Mouse (Mus musculus): ENCODE data around the gene Atat1. TPM values are rescaled to one million over a fixed set of nuclear protein-coding genes. Genes with fewer than 3 reads are reported as not detected.

Gene Atat1
- polyA plus RNA-seq, 1 experiment: 20.0 TPM

DNA sequence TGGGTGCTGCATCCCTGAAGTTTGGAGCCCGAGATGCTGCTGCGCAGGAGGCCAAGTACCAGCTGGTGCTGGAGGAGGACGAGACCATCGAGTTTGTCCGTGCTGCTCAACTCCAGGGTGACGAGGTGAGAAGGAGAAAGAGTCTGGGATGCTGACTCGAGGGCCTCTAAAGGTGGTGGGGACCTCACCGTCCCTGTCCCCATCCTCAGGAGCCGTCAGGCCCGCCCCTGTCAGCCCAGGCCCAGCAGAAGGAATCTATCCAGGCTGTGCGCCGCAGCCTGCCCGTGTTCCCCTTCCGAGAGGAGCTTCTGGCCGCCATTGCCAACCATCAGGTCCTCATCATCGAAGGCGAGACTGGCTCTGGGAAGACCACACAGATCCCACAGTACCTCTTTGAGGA, 27.0 kb downstream of the Atat1 start:
- DNase-seq (ENCODE audit: low read depth, low spot score): no peak
- 93% methylated on average over 17 of the region's 17 CpGs for WGBS

GRCm38 (mm10) chr17:35879245-35880057, 30.4 kb downstream of the Atat1 start, which contains the start of gene Dhx16:
Gene Dhx16, plus strand, starts transcription at chr17:35879819.
- WGBS: 5% methylated on average over 66 of the region's 66 CpGs
- peak; percentile 94 for DNase-seq (ENCODE audit: low read depth, low spot score)

DNA sequence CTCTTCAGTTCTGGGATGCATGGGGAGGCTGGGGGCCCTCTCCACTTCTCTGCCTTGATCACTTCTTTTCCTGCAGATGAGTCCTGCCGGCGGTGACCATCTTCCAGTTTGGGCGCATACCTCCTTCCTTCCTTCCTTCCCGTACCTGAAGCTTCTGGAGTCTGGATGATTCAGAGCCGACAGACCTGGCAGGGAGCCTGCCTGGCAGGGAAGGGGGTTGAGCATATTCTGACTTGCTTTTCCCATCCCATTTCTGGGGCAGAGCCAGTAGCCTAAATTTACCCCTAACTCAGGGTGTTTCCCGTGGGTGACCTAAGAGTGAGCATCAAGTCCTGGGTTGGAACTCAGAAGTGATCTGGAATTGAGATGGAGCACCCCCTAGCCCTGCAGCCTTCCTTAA, 35.2 kb downstream of the Atat1 start:
- no peak for DNase-seq (ENCODE audit: low read depth, low spot score)
- 69% methylated on average over 6 of the region's 6 CpGs for WGBS

GRCm38 (mm10) chr17:35873774-35874519, 35.9 kb downstream of the Atat1 start:
- no peak for DNase-seq (ENCODE audit: low read depth, low spot score)
- 27% methylated on average over 21 of the region's 21 CpGs for WGBS

GRCm38 (mm10) chr17:35870884-35871696, 38.8 kb downstream of the Atat1 start:
- 64% methylated on average over 8 of the region's 8 CpGs for WGBS
- DNase-seq (ENCODE audit: low read depth, low spot score): no peak

- DNase-seq (ENCODE audit: low read depth, low spot score): no peak
- 39% methylated on average over 9 of the region's 9 CpGs for WGBS
Observed at GRCm38 (mm10) chr17:35870151-35870883, 39.6 kb downstream of the Atat1 start.

- 7% methylated on average over 7 of the region's 7 CpGs for WGBS
- DNase-seq (ENCODE audit: low read depth, low spot score): no peak
Observed at GRCm38 (mm10) chr17:35869346-35870067, 40.4 kb downstream of the Atat1 start.

DNA sequence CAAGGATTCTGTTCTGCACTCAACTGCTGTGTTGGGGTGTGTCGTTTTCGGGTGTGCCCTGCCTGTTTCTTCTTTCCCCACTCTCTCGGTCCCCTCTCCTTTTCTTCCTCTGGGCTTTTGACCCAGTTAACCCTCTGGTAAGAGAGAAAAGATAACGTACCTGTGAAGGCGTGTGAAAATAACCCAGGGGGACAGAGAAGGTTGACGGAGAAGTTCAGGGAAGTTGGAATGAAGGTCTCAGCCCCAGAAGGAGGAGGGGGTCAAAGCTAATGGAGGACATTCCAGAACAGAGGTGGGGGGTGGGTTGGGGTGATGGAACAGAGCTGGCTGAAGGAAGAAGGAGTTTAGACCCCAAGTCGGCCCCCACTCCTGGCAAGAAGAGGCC, 40.9 kb downstream of the Atat1 start:
- WGBS: 15% methylated on average over 7 of the region's 7 CpGs
- DNase-seq (ENCODE audit: low read depth, low spot score): no peak

GRCm38 (mm10) chr17:35868165-35868820, 41.6 kb downstream of the Atat1 start:
- 37% methylated on average over 17 of the region's 17 CpGs for WGBS

GRCm38 (mm10) chr17:35866911-35867890, 42.7 kb downstream of the Atat1 start:
- DNase-seq (ENCODE audit: low read depth, low spot score): no peak
- WGBS: 19% methylated on average over 26 of the region's 26 CpGs

More at GRCm38 (mm10) chr17:35868165-35868820, 41.6 kb downstream of the Atat1 start:
- DNase-seq (ENCODE audit: low read depth, low spot score): no peak

DNA sequence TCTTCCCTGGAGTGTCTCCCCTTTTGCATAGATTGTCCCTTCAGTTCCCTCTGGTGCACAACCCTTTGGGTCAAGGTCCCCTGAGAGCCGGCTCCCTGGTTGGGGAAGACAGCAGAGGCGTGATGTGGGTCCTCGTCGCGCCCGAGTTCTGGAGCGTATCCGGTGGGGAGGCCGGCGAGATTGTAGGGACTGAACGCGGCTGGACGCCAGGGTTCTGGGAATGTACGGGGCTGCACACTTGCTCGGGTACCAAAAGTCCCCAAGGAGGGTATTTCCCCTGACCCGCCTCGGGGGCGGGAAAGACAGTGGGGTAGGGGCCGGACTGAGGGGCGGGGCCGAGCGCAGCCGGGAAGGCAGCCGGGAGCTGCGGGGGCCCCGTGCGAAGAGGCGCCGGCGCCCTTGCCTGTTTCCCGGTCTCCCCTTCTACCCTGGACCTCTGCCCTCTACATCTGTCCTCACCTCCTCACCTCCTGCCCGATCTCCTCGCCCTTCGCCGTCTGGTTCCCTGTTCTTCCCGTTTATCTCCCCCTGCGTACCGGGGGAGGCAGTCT, 43.5 kb downstream of the Atat1 start:
- WGBS: 1% methylated on average over 37 of the region's 38 CpGs
- no peak for DNase-seq (ENCODE audit: low read depth, low spot score)

GRCm38 (mm10) chr17:35865481-35866280, 44.2 kb downstream of the Atat1 start, which contains the start of gene Ppp1r18:
Gene Ppp1r18, plus strand, starts transcription at chr17:35865593.
- under 1% methylated on average over 48 of the region's 48 CpGs for WGBS
- no peak for DNase-seq (ENCODE audit: low read depth, low spot score)

GRCm38 (mm10) chr17:35864832-35865353, 45.0 kb downstream of the Atat1 start:
- WGBS: 47% methylated on average over 10 of the region's 10 CpGs
- DNase-seq (ENCODE audit: low read depth, low spot score): no peak

- 1% methylated on average over 47 of the region's 47 CpGs for WGBS
Observed at GRCm38 (mm10) chr17:35861198-35861857, 48.5 kb downstream of the Atat1 start, which contains the start of gene Nrm. Gene Nrm, plus strand, starts transcription at chr17:35861318.

DNA sequence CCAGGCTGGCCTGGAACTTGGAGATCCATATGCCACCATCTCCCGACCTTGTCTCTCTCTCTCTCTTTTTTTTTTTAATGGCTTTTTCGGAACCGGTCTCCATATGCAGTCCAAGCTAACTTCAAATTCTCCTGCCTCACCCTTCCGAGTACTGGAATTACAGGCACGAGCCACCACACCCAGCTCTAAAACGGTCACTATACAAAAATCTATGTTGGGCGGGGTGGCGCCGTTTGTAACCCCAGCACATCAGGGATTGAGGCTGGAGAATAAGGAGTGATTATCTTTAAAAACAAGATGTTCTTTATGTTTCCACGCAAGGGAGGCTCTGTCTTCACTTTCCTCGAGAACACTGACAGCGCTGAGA, 49.1 kb downstream of the Atat1 start:
- DNase-seq (ENCODE audit: low read depth, low spot score): no peak
- 3% methylated on average over 12 of the region's 12 CpGs for WGBS

More at GRCm38 (mm10) chr17:35861198-35861857, 48.5 kb downstream of the Atat1 start, which contains the start of gene Nrm:
- no peak for DNase-seq (ENCODE audit: low read depth, low spot score)
